Mouse (Mus musculus): ENCODE measurements around the gene Itgb5.

The Itgb5 gene

GRCm38 (mm10) chr16:33832057-33832456, 2.6 kb downstream of the Itgb5 start:
- no peak for DNase-seq (ENCODE audit: low read depth in 1 of 2, low spot score in 2 of 2)

DNA sequence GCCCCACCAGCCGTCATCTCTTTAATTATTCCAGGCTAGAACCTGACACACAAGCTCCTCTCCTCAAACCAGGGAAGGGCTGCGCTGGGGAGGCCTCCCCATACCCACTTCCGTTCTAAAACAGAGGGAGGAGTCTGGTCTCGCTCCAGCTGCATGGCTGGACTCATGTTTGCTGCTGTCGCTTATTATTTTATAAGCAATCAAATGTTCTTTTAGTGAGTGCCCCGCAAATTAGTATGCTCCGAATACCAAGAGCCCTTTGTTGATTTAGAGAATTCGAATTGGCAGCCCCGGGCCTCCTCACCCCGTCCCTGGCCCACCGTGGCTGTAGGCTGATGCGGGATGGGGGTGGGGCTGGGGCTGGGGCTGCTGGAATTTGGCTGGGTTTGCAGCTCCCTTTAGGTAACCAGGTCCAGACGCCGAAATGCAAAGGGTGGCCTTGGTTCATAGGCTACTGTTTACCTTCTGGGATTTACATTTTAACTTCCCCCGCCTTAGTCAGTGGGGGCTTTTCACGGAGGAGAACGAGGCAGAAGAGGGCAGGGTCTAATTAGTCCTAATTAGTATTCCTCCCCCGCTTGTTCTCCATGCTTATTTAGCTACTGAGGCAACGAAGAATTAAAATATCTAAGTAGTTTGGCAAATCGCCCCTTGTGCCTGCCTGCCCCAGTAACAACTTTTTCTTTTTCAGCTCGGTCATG, 3.4 kb downstream of the Itgb5 start:
- DNase-seq (ENCODE audit: low read depth in 1 of 2, low spot score in 2 of 2), result no peak

DNA sequence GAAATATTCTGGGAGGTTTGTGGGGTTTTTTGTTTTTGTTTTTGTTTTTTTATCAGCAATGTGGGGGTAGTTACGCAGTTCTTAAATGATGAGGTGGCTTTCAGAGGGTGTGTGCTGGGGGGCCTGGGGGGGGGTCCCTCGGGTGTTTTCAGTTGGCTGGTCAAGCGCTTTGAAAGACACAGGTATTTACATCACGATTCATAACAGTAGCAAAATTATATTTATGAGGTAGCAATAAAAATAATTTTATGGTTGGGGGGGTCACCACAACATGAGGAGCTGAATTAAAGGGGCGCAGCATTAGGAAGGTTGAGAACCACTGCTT, 3.9 kb downstream of the Itgb5 start:
- no peak for DNase-seq (ENCODE audit: low read depth in 1 of 2, low spot score in 2 of 2)

DNA sequence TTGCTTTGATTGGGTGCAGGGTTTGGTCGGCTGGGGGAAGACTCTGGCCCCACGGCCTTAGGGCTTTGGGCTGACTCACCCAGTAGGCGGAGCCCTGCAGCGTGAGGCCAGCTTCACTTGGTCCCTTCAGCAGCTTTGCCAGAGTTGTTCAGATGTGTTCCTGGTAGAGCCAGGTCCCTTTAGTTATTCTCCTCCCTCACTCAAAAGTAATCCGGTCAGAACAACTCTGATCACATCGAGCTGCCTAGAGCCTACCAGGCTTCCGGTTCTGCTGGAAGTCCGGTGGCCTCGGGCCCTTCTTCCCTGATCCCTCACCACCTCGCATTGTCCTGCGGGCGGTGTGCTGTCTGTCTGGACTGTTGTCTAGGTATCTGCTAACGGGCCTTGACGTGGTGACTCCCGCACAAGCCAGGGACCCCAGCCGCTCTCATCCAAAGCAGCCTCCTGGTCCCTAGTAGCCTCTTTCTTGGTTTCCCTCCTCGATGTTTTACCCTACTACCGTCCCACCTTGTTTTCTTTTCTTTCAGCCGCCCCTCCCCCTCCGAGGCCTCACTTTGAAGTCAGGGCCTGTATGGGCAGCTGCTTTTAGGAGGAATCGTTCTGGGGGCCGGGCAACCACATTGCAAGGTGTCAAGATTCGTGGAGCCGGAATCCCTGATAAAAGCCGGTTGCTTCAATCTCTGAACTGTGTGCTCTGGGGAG, 4.5 kb downstream of the Itgb5 start:
- DNase-seq (ENCODE audit: low read depth in 1 of 2, low spot score in 2 of 2), result no peak

- no peak for DNase-seq (ENCODE audit: low read depth in 1 of 2, low spot score in 2 of 2)
These were observed 7.2 kb downstream of the Itgb5 start for GRCm38 (mm10) chr16:33836676-33837075.

DNA sequence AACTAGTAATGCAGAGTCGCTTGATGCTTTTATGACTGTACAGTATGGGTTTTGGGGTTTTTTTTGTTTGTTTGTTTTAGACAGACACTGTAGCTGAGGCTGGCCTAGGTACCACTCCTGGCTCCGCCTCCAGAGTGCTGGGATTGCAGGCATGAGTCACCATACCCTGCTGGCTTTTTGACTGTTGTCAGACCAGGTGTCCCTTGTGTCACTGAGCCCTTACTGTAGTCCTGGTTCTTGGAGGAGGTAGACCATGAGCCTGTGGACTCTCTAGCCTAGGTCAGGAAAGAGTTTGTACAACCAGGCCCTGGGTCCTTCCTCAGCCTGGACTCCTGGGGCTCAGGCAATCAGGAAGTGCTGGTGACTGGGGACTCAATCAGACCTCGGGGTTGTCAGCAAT, 7.7 kb downstream of the Itgb5 start:
- DNase-seq (ENCODE audit: low read depth in 1 of 2, low spot score in 2 of 2), result no peak

GRCm38 (mm10) chr16:33840616-33841015, 11.2 kb downstream of the Itgb5 start:
- DNase-seq (ENCODE audit: low read depth in 1 of 2, low spot score in 2 of 2), result no peak

DNA sequence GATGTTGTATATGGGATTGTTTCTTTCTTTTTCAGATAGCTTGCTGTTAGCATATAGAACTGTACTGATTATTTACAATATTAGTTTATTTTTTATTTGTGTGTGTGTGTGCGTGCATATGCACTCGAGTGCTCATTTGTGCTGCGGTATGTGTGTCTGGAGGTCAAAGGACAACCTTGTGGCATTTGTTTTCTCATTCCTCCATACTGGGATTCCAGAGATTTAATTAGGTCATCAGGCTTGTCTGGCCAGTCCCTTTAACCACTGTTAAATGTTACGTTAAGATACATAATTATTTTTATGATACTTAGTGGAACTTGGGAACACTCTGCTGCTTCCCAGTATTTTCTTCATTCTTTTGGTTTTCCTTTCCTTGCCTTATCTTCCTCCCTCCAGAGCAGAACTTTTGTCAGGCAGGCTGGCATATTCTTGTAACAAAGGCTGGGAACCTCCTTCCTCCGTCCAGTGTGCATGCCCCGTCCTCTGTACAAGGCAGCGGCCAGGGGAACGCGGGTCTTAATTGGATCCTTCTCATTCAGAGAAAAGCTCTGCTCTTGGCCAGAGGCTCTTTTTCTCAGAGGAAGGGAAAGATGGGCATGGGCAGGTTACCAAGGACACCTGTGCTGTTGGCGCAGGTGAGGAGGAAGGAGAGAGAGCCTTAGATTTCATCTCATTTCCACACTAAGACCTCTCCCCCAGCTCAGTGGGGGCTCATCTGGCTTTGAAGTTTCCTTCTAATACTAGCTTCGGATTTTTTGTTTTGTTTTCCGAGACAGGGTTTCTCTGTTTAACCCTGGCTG, 12.8 kb downstream of the Itgb5 start:
- no peak for DNase-seq (ENCODE audit: low read depth in 1 of 2, low spot score in 2 of 2)

DNA sequence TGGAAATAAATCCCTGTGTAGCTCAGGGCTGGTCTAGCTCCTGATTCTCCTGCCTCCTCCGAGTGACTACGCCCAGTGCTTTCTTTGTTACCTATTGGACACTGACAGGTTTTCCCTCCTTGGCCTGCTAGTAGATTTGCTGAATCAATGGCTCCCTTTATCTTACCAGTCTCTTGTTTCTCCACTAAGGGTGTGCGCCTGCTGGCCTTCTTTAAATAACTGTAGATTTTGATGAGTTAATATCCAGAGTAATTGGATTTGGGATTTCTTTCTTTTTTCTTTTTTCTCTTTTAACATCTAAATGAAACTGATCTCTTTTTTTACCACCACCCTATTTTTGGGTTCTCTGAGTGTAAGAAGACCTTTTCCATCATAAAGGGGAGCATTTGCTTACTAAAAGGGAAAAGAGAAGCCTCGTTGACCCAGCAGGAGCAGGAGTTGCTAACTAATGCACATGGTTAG, 14.7 kb downstream of the Itgb5 start:
- no peak for DNase-seq (ENCODE audit: low read depth in 1 of 2, low spot score in 2 of 2)

- no peak for DNase-seq (ENCODE audit: low read depth in 1 of 2, low spot score in 2 of 2)
These were observed 15.4 kb downstream of the Itgb5 start for GRCm38 (mm10) chr16:33844866-33845265.

- no peak for DNase-seq (ENCODE audit: low read depth in 1 of 2, low spot score in 2 of 2)
These were observed 23.8 kb downstream of the Itgb5 start for GRCm38 (mm10) chr16:33853271-33853670.

DNA sequence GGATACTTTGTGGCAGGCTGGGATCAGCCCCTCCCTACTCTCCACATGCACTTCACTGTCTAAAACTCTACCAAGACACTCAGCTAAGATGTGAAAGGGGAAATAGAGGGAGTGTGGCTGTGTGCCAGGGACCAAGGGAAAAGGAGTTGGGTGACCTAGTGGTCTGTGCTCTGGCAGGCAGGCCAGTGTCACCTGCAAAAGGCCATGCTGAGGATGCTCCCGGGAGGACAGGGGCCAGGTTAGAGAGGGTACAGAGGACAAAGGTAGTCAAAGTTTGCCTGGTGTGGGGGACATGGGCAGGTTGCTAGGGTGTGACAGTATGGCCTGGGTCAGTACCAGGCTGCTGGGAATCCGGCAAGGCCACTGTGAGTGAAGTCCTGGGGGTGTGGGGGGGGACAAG, 29.3 kb downstream of the Itgb5 start:
- no peak for DNase-seq (ENCODE audit: low read depth in 1 of 2, low spot score in 2 of 2)

DNA sequence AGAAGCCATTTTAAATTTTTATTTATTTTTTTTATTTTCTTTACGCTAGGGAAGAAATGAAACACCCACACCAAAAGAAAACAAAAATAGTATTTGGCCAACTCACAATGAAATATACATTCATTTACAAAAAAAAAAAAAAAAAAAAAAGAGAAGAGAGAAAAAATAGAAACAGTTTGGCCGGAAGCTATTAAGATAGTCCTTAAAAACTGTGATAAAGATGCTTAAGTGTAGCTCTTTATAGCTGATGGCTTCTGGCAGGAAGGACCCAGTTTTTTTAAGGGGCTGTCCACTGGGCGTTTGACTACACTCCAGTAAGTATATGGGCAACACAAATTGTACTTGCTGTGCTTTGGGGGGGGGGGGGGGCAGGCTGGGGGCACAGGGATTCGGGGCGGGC, 29.9 kb downstream of the Itgb5 start:
- DNase-seq (ENCODE audit: low read depth in 1 of 2, low spot score in 2 of 2), result no peak

GRCm38 (mm10) chr16:33859988-33860700, 30.7 kb downstream of the Itgb5 start:
- DNase-seq (ENCODE audit: low read depth in 1 of 2, low spot score in 2 of 2), result no peak

DNA sequence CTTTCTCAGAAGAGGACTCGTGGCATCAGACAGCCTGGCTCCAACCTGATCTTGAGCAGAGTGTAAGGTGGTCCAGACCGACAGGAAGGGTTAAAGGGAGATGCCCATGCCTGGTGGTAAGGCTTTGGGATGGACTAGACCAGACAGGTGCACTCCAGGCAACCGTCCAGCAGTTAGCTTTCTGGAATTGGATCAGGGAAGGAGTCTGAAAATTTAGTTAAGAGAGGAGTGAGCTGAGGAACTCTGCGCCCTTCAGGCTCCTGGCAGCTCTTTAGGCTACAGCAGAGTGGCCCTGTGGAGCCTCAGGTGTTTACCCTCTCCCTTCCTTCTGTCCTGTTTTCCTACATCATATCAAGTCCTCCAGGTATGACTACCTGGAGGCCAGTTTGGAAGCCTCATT, 32.9 kb downstream of the Itgb5 start:
- no peak for DNase-seq (ENCODE audit: low read depth in 1 of 2, low spot score in 2 of 2)

DNA sequence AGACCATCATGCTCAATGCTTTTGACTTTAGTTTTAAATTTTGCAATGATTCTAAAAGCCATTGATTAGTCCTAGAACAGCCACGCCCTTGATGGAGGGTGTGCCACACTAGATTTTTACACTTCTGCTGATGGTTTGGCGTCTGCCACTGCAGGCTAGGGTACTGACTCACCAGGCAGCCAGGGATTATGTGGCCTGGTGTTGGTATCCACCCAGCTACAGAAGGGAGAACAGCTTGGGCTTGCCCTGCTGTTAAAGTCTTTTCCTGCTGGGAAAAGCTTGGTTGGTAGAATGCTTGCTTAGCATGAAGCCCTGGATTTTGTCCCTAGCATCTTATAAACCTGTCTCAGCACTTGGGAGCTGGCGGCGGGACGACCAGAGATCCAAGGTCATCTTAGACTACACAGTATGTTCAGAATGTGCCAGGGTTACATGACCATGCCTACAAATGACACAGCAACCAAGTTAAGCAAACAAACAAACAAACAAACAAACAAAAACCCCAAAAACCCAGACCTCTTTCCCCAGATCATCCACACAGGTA, 33.8 kb downstream of the Itgb5 start:
- DNase-seq (ENCODE audit: low read depth in 1 of 2, low spot score in 2 of 2), result no peak

DNA sequence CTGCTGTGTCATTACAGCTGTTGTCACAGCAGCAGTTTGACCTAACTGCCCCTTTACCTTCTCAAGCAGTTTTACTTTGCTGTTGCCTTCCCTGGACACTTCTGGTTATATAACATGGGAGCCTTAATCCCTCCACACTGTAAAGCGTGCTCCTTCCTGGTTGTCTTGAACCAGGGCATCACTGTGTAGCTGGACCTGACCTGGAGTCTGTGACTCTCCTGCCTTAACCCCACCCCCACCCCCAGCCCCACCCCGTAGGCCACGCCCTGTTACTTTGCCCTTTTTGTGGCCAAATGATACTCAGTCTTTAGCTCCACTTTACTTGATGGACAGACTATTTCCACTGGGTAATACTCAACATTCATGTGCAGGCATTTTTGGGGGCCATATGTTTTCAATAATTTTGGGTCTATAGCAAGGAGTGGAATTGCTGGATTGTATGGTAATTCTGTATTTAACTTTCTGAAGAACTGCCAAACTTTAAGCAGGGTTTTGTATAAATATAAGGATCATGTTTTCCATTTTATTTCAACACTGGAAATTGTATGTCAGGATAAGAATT, 40.8 kb downstream of the Itgb5 start:
- DNase-seq (ENCODE audit: low read depth in 1 of 2, low spot score in 2 of 2), result no peak

- DNase-seq (ENCODE audit: low read depth in 1 of 2, low spot score in 2 of 2), result no peak
These were observed 41.7 kb downstream of the Itgb5 start for GRCm38 (mm10) chr16:33870988-33871758.

- no peak for DNase-seq (ENCODE audit: low read depth in 1 of 2, low spot score in 2 of 2)
These were observed 42.5 kb downstream of the Itgb5 start for GRCm38 (mm10) chr16:33871865-33872443.

- DNase-seq (ENCODE audit: low read depth in 1 of 2, low spot score in 2 of 2), result no peak
These were observed 43.8 kb downstream of the Itgb5 start for GRCm38 (mm10) chr16:33873282-33873681.
